Mouse (Mus musculus) spleen, adult 2 months (tissue): ENCODE measurements at regions not wholly inside any gene's neighbourhood (a gene's known extent, or its start where the extent isn't known, plus 50 kb on each side); places are given as distances from the start of the nearest gene placed in this dataset.

Experiments
- CTCF ChIP-seq: fragments of 200-500 bp; IDR thresholded peaks from 2 replicates; pipeline ENCODE4 v1.5.1; 2011; ENCODE audit warnings: mild to moderate bottlenecking, inconsistent platforms; ENCODE audit not compliant: insufficient read depth, insufficient read length, insufficient replicate concordance; ENCODE audit errors: extremely low read depth
- POLR2A ChIP-seq: fragments of 200-500 bp; IDR thresholded peaks from 2 replicates; pipeline ENCODE4 v1.6.1; 2011; ENCODE audit warnings: low read depth, low read length, inconsistent platforms

- TF ChIP-seq CTCF, result no peak
- TF ChIP-seq POLR2A, result no peak
Measured at GRCm38 (mm10) chr2:179303765-179304164, 138.5 kb upstream of the Cdh4 start.
